Mouse (Mus musculus) gastrocnemius, adult 8-10 months (tissue): Measurements from ENCODE around the gene Tcstv3. TPM values are rescaled to one million over a fixed set of nuclear protein-coding genes. Genes with fewer than 3 reads are reported as not detected.
"Not testable (repeated sequence)": the region's sequence is repeated elsewhere in the genome, so short reads cannot be mapped to it uniquely, and the experiment has no call there.

Experiments
- DNase-seq, 2 experiments: peaks; one replicate each; pipeline ENCODE4 v3.0.0; 2022; ENCODE audit warnings: low spot score in 2 of 2
- total RNA-seq, 4 experiments: library from RNA; stranded (reverse); gene quantifications; 2 replicates each; pipeline ENCODE4 v1.2.4; 2022

The Tcstv3 gene
- total RNA-seq: not detected

GRCm38 (mm10) chr13:120316578-120316977 lies at the start of gene Tcstv3:
Gene Tcstv3, plus strand, starts transcription at chr13:120316878.
- not testable (repeated sequence) for DNase-seq

- DNase-seq: not testable (repeated sequence)
Measured at GRCm38 (mm10) chr13:120277837-120278236, 38.8 kb upstream of the Tcstv3 start.

GRCm38 (mm10) chr13:120278784-120279183 lies 37.9 kb upstream of the Tcstv3 start:
- DNase-seq: no peak

- DNase-seq: no peak
Measured at GRCm38 (mm10) chr13:120299324-120299894, 17.3 kb upstream of the Tcstv3 start.

GRCm38 (mm10) chr13:120299991-120300442 lies 16.7 kb upstream of the Tcstv3 start, which contains the start of gene BC147527:
Gene BC147527, plus strand, starts transcription at chr13:120300392.
- DNase-seq: no peak

- no peak for DNase-seq
Measured at GRCm38 (mm10) chr13:120300853-120301252, 15.8 kb upstream of the Tcstv3 start.

GRCm38 (mm10) chr13:120310749-120311148 lies 5.9 kb upstream of the Tcstv3 start:
- DNase-seq: no peak

- no peak for DNase-seq
Measured at GRCm38 (mm10) chr13:120313584-120313983, 3.1 kb upstream of the Tcstv3 start.

GRCm38 (mm10) chr13:120320183-120320582 lies 3.5 kb downstream of the Tcstv3 start:
- DNase-seq: no peak

- DNase-seq: no peak
Measured at GRCm38 (mm10) chr13:120320721-120321120, 4.0 kb downstream of the Tcstv3 start.

Other genes starting within 250 kb of the Tcstv3 start
- gene Gm20767, start 176.6 kb upstream of the Tcstv3 start, total RNA-seq: not detected
- not detected for gene Gm21818, start 144.4 kb upstream of the Tcstv3 start, total RNA-seq
- not detected for gene Gm21762, start 100.9 kb upstream of the Tcstv3 start, total RNA-seq
- gene Gm21731, start 77.8 kb upstream of the Tcstv3 start, total RNA-seq: not detected
- gene AF067061, start 53.8 kb upstream of the Tcstv3 start, total RNA-seq: not detected
- gene BC147527, start 16.5 kb upstream of the Tcstv3 start, total RNA-seq: not detected